Mouse (Mus musculus) bone marrow macrophage, adult 2 months (primary cell): ENCODE measurements around the gene Cant1.

Source experiments
- CTCF ChIP-seq: IDR thresholded peaks from 2 replicates; pipeline ENCODE4 v1.5.1; 2012; ENCODE audit warnings: low read depth, mild to moderate bottlenecking, low read length, moderate library complexity
- POLR2A ChIP-seq: IDR thresholded peaks from 2 replicates; pipeline ENCODE4 v1.6.1; 2012; ENCODE audit warnings: mild to moderate bottlenecking, low read depth, low read length, borderline replicate concordance

GRCm38 (mm10) chr11:118428460-118428868, 9.6 kb upstream of the Cant1 start:
- TF ChIP-seq POLR2A, result no peak
- TF ChIP-seq CTCF, result no peak
